Mouse (Mus musculus) kidney, embryonic 15.5 days (tissue): ENCODE data around the gene Tmem267. TPM values are rescaled to one million over a fixed set of nuclear protein-coding genes. Genes with fewer than 3 reads are reported as not detected.
A peak's percentile ranks its signal among the peaks of the same experiment; 100 is the strongest.
"Not testable (repeated sequence)": the region's sequence is repeated elsewhere in the genome, so short reads cannot be mapped to it uniquely, and the experiment has no call there.

Experiments
- ATAC-seq: fragments of 200-750 bp; cut with Nextera tagmentation; replicated peaks from 2 replicates; pipeline ENCODE4 v1.8.0; 2017; ENCODE audit warnings: moderate TSS enrichment; ENCODE audit not compliant: low FRiP score
- H3K27ac ChIP-seq: fragments of 300-500 bp; sonication (generic); 2 replicates; pipeline ENCODE4 v1.5.1; 2015; ENCODE audit warnings: mild to moderate bottlenecking, inconsistent platforms
- H3K27me3 ChIP-seq: fragments of 300-500 bp; sonication (generic); 2 replicates; pipeline ENCODE4 v1.6.1; 2015; ENCODE audit warnings: inconsistent platforms
- H3K36me3 ChIP-seq: fragments of 300-500 bp; sonication (generic); 2 replicates; pipeline ENCODE4 v1.6.1; 2015; ENCODE audit warnings: inconsistent platforms
- H3K4me1 ChIP-seq: fragments of 300-500 bp; sonication (generic); 2 replicates; pipeline ENCODE4 v1.6.1; 2015; ENCODE audit warnings: inconsistent platforms
- H3K4me2 ChIP-seq: fragments of 300-500 bp; sonication (generic); 2 replicates; pipeline ENCODE4 v1.6.1; 2015; ENCODE audit warnings: moderate library complexity, mild to moderate bottlenecking, inconsistent platforms
- H3K4me3 ChIP-seq: fragments of 300-500 bp; sonication (generic); replicated peaks from 2 replicates; pipeline ENCODE4 v1.5.1; 2015; ENCODE audit warnings: mild to moderate bottlenecking, inconsistent platforms
- H3K9ac ChIP-seq: fragments of 300-500 bp; sonication (generic); 2 replicates; pipeline ENCODE4 v1.6.1; 2015; ENCODE audit warnings: mild to moderate bottlenecking, inconsistent platforms
- H3K9me3 ChIP-seq: fragments of 300-500 bp; sonication (generic); replicated peaks from 2 replicates; pipeline ENCODE4 v1.6.1; 2016; ENCODE audit warnings: inconsistent platforms
- WGBS: fragments of 180-500 bp; shearing (Covaris S2); methylation state at CpG from one replicate; pipeline ENCODE4 v1.1.7; 2015; ENCODE audit warnings: mixed read lengths; 5-methylcytosine and 5-hydroxymethylcytosine counted together
- polyA plus RNA-seq: library from polyadenylated mRNA; unstranded; fragments of >200 nt; fragmentation: Nextera tagmentation; extraction: Ambion mirVana; gene quantifications from 2 replicates; pipeline ENCODE4 v1.2.1, GENCODE M21; 2015

Gene Tmem267
- polyA plus RNA-seq, 1 experiment from 2014 or later = 1.6 TPM

DNA sequence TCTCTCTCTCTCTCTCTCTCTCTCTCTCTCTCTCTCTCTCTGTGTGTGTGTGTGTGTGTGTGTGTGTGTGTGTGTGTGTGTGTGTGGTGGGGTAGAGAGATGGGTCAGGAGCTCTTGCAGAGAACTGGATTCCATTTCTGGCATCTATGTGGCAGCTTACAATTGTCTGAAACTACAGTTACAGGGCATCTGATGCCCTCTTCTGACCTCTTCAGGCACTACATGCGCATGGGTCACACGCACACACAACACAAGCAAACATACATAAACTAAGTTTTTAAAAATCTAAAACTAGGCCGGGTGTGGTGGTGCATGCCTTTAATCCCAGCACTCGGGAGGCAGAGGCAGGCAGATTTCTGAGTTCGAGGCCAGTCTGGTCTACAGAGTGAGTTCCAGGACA, 138.1 kb downstream of the Tmem267 start:
- not testable (repeated sequence) for H3K27me3 ChIP-seq, H3K4me1 ChIP-seq, H3K9ac ChIP-seq, H3K4me2 ChIP-seq, ATAC-seq, H3K27ac ChIP-seq, H3K9me3 ChIP-seq, H3K4me3 ChIP-seq, H3K36me3 ChIP-seq
- 85% methylated on average over 5 of the region's 5 CpGs for WGBS

- Histone ChIP-seq H3K4me2 (peak overlapping the region; percentile 74), H3K9ac (peak overlapping the region; percentile 23; the same call in 1 of the 2 replicates), H3K4me3 (peak overlapping the region; percentile 54), H3K27me3 (no peaks in the 10 kb centered on the region), H3K36me3 (no peaks in the 10 kb centered on the region), H3K27ac (0 out of 2 replicates have a peak overlapping the region, but pooled peaks have one; percentile 27), H3K4me1 (no peaks in the 10 kb centered on the region), H3K9me3 (no peaks in the 10 kb centered on the region)
- peak; percentile 97 for ATAC-seq
- WGBS = 7% methylated on average over 31 of the region's 33 CpGs
These were observed 143.8 kb downstream of the Tmem267 start for GRCm38 (mm10) chr13:119631482-119632155.

GRCm38 (mm10) chr13:119632156-119632548, 144.3 kb downstream of the Tmem267 start:
- Histone ChIP-seq H3K9ac (no peak overlapping the region), H3K36me3 (no peaks in the 10 kb centered on the region), H3K27me3 (no peaks in the 10 kb centered on the region), H3K27ac (no peak overlapping the region), H3K9me3 (no peaks in the 10 kb centered on the region), H3K4me1 (no peaks in the 10 kb centered on the region), H3K4me3 (peak overlapping the region; percentile 54), H3K4me2 (peak overlapping the region; percentile 74)
- ATAC-seq = peak; percentile 41; the same call in 1 of the 2 replicates
- WGBS = 87% methylated on average over 4 of the region's 4 CpGs

- WGBS = 77% methylated on average over 2 of the region's 2 CpGs
- no peak for ATAC-seq
- Histone ChIP-seq H3K27me3 (peaks cover 3% of the 10 kb centered on the region; the same call in 1 of the 2 replicates), H3K4me1 (no peaks in the 10 kb centered on the region), H3K27ac (no peak overlapping the region), H3K4me3 (no peak overlapping the region), H3K36me3 (no peaks in the 10 kb centered on the region), H3K4me2 (no peak overlapping the region), H3K9me3 (no peaks in the 10 kb centered on the region), H3K9ac (no peak overlapping the region)
These were observed 147.7 kb downstream of the Tmem267 start for GRCm38 (mm10) chr13:119635496-119635895.

DNA sequence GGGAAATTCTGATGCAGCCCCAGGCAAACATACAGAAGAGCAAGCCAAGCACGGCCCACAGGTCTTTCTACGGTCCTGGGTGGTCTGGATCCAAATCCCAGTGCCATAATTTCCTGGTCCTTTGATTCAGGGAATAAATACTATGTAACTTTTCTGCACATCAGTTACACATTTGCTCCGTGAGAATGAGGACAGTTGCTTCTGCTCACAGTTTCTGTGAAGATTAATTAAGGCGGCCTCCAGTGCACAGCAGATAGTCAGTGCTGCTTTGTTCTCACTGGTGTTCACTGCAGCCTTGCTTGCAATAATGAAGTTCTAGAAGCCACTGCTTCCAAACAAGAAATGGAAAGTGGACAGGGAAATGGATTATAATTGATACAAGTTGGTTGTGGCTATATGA, 150.0 kb downstream of the Tmem267 start:
- peak overlapping the region; percentile 41; the same call in 1 of the 2 replicates for H3K27ac ChIP-seq
- H3K36me3 ChIP-seq = no peaks in the 10 kb centered on the region
- no peak overlapping the region for H3K9ac ChIP-seq
- H3K9me3 ChIP-seq = no peaks in the 10 kb centered on the region
- 0 out of 2 replicates have a peak, but pooled peaks have one; percentile 43 for ATAC-seq
- H3K27me3 ChIP-seq = peaks cover 3% of the 10 kb centered on the region; the same call in 1 of the 2 replicates
- H3K4me1 ChIP-seq = no peaks in the 10 kb centered on the region
- 76% methylated on average over 4 of the region's 4 CpGs for WGBS
- no peak overlapping the region for H3K4me2 ChIP-seq
- H3K4me3 ChIP-seq = no peak overlapping the region

GRCm38 (mm10) chr13:119638449-119638848, 150.6 kb downstream of the Tmem267 start:
- Histone ChIP-seq H3K9me3 (no peaks in the 10 kb centered on the region), H3K27ac (no peak overlapping the region), H3K9ac (no peak overlapping the region), H3K36me3 (no peaks in the 10 kb centered on the region), H3K4me2 (no peak overlapping the region), H3K27me3 (peaks cover 3% of the 10 kb centered on the region; the same call in 1 of the 2 replicates), H3K4me3 (no peak overlapping the region), H3K4me1 (no peaks in the 10 kb centered on the region)
- 78% methylated on average over 5 of the region's 5 CpGs for WGBS
- 0 out of 2 replicates have a peak, but pooled peaks have one; percentile 36 for ATAC-seq

DNA sequence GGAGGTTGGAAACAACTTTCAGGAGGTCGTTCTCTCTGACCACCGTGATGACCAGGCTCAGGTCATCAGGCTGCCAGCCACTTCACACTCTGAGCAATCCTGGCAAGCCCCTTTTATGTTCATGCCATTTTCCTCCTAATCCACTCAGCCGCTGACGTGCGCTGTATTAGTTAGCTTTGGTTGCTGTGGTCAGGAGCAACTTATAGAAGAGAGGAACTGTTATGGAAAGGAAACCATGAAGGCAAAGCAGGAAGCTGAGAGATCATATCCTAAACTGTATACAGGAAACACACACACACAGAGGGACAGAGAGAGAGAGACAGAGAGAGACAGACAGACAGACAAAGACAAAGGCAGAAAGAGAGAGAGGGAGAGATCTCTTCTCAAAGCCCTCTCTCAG, 151.5 kb downstream of the Tmem267 start:
- 65% methylated on average over 5 of the region's 5 CpGs for WGBS
- Histone ChIP-seq H3K27ac (no peak overlapping the region), H3K4me3 (no peak overlapping the region), H3K9me3 (no peaks in the 10 kb centered on the region), H3K36me3 (no peaks in the 10 kb centered on the region), H3K4me2 (no peak overlapping the region), H3K9ac (no peak overlapping the region), H3K27me3 (peaks cover 3% of the 10 kb centered on the region; the same call in 1 of the 2 replicates), H3K4me1 (no peaks in the 10 kb centered on the region)
- no peak for ATAC-seq

DNA sequence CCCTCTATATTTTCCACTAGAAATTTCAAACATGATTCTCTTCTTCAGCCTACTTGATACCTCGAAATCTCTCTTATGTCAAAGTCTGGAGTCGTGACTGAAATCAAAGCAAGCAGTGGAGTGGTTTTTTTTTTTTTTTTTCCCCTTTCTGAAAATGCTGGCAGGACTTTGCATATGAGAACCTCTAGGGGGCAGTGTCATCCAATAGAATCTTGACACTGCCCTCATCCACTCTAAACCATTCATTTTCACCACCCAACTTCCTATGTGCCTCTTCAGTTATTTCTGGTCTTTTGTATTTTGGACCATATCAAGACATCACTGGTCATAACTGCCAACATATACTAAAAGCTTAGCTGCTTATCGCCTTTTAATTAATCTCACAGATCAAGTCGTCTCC, 152.7 kb downstream of the Tmem267 start:
- ATAC-seq = no peak
- H3K4me2 ChIP-seq = no peak overlapping the region
- no peak overlapping the region for H3K9ac ChIP-seq
- WGBS = 45% methylated on average over 4 of the region's 4 CpGs
- H3K27me3 ChIP-seq = peaks cover 3% of the 10 kb centered on the region; the same call in 1 of the 2 replicates
- no peaks in the 10 kb centered on the region for H3K36me3 ChIP-seq
- no peaks in the 10 kb centered on the region for H3K9me3 ChIP-seq
- H3K27ac ChIP-seq = no peak overlapping the region
- no peaks in the 10 kb centered on the region for H3K4me1 ChIP-seq
- no peak overlapping the region for H3K4me3 ChIP-seq

DNA sequence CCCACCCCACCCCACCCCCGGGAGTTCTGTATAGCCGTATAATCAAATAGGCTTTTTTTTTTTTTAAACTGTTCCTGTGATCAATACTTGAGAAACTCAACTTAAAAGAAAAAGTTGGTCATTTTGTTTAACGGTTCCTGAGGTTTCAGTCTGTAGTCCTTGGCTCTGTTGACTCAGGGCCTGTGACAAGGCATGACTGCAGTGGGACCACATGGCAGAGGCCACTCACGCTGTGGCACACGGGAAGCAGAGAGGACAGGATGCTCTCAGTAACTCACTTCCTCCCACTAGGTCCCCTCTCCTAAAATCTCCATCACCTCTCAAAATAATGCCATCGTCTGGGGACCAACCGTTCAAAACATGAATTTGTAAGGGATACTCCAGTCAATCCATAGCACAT, 153.3 kb downstream of the Tmem267 start:
- Histone ChIP-seq H3K36me3 (no peaks in the 10 kb centered on the region), H3K27ac (no peak overlapping the region), H3K9me3 (no peaks in the 10 kb centered on the region), H3K4me2 (no peak overlapping the region), H3K4me1 (no peaks in the 10 kb centered on the region), H3K4me3 (no peak overlapping the region), H3K9ac (no peak overlapping the region), H3K27me3 (peaks cover 3% of the 10 kb centered on the region; the same call in 1 of the 2 replicates)
- 75% methylated on average over 7 of the region's 7 CpGs for WGBS
- no peak for ATAC-seq

- Histone ChIP-seq H3K27me3 (no peaks in the 10 kb centered on the region), H3K36me3 (no peaks in the 10 kb centered on the region), H3K4me2 (no peak overlapping the region), H3K4me3 (no peak overlapping the region), H3K27ac (no peak overlapping the region), H3K9me3 (no peaks in the 10 kb centered on the region), H3K9ac (no peak overlapping the region), H3K4me1 (0 out of 2 replicates have a peak, but pooled peaks cover 4% of the 10 kb centered on the region)
- ATAC-seq = no peak
- 48% methylated on average over 5 of the region's 5 CpGs for WGBS
These were observed 156.9 kb downstream of the Tmem267 start for GRCm38 (mm10) chr13:119644769-119645168.

- WGBS = 90% methylated on average over 1 of the region's 1 CpGs
- Histone ChIP-seq H3K27ac (no peak overlapping the region), H3K27me3 (no peaks in the 10 kb centered on the region), H3K9ac (no peak overlapping the region), H3K4me1 (0 out of 2 replicates have a peak, but pooled peaks cover 4% of the 10 kb centered on the region), H3K4me3 (no peak overlapping the region), H3K4me2 (no peak overlapping the region), H3K9me3 (no peaks in the 10 kb centered on the region), H3K36me3 (no peaks in the 10 kb centered on the region)
- no peak for ATAC-seq
These were observed 158.7 kb downstream of the Tmem267 start for GRCm38 (mm10) chr13:119646511-119646910.

GRCm38 (mm10) chr13:119648891-119649698, 161.3 kb downstream of the Tmem267 start:
- Histone ChIP-seq H3K27ac (no peak overlapping the region), H3K4me1 (0 out of 2 replicates have a peak, but pooled peaks cover 4% of the 10 kb centered on the region), H3K4me2 (peak overlapping the region; percentile 34), H3K4me3 (no peak overlapping the region), H3K27me3 (no peaks in the 10 kb centered on the region), H3K9ac (no peak overlapping the region), H3K9me3 (no peaks in the 10 kb centered on the region), H3K36me3 (no peaks in the 10 kb centered on the region)
- ATAC-seq = peak; percentile 56; the same call in 1 of the 2 replicates
- WGBS = 50% methylated on average over 15 of the region's 15 CpGs
